Mouse (Mus musculus) spleen, adult 2 months (tissue): ENCODE results near the gene Marf1.

Experiments used
- CTCF ChIP-seq: fragments of 200-500 bp; IDR thresholded peaks from 2 replicates; pipeline ENCODE4 v1.5.1; 2011; ENCODE audit warnings: mild to moderate bottlenecking, inconsistent platforms; ENCODE audit not compliant: insufficient read depth, insufficient read length, insufficient replicate concordance; ENCODE audit errors: extremely low read depth
- POLR2A ChIP-seq: fragments of 200-500 bp; IDR thresholded peaks from 2 replicates; pipeline ENCODE4 v1.6.1; 2011; ENCODE audit warnings: low read depth, low read length, inconsistent platforms

DNA sequence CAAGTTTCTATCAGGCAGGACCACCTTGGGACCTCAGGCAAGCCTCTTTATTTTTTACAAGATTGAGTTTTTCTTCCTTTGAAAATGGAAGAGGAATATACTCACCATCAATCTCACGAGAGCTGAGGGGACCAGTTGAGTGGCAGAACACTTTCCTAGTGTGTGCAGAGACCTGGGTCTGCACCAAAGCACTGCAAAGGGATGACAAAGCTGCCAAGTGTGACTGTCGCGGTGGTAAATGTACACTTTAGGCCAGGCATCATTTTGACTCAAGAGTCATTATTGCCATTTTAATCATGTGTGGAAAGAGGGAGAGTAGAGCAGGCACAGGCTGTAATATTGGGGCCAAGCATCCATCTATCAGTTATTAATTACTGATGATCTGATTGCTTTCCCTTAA is 73.9 kb downstream of the Marf1 start:
- TF ChIP-seq POLR2A, result no peak
- TF ChIP-seq CTCF, result no peak
